7 mouse cellular contexts compared by ENCODE assay signal in the genomic region with DNA sequence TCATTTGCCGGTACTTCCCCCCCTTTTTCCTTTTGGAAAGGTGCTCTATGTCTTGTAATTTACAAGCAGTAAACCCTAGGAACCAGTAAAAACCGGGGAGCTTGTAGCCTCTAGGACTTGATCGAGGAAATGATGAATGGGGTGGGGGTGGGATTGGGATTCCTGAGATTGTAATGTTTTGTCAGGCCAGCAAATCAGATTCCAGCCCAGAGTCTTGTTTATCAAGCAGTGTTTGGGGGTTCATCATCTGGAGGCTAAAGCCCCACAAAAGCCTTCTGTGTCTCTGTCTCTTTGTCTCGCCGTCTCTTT. TPM values are rescaled to one million over a fixed set of nuclear protein-coding genes. Genes with fewer than 3 reads are reported as not detected.
DNase-seq lines count a peak whose midpoint lies in the region; ATAC-seq lines count a peak whose summit lies in the region.

No protein-coding gene starts in this region.

- WGBS in neural tube, embryonic 11.5 days = 3% methylated on average over 5 of the region's 5 CpGs
- 7% methylated on average over 5 of the region's 5 CpGs for WGBS in embryonic facial prominence, embryonic 12.5 days
- WGBS in limb, embryonic 10.5 days = 5% methylated on average over 5 of the region's 5 CpGs
- WGBS in stomach, embryonic 15.5 days = 2% methylated on average over 5 of the region's 5 CpGs

- peak; percentile 36 for ATAC-seq in neural tube, embryonic 11.5 days (ENCODE audit: insufficient read depth, low FRiP score, low TSS enrichment)
- ATAC-seq in embryonic facial prominence, embryonic 12.5 days (ENCODE audit: insufficient number of reproducible peaks, insufficient read depth, low FRiP score, low TSS enrichment) = no peak
- ATAC-seq in stomach, embryonic 15.5 days (ENCODE audit: insufficient read depth, low FRiP score, low read depth) = no peak

- peak overlapping the region; percentile 63 for H3K4me2 ChIP-seq in neural tube, embryonic 11.5 days (ENCODE audit: low read depth)
- H3K4me2 ChIP-seq in embryonic facial prominence, embryonic 12.5 days (replicated peaks) = peak overlapping the region; percentile 66
- H3K4me2 ChIP-seq in stomach, embryonic 15.5 days = peak overlapping the region; percentile 80

- H3K4me3 ChIP-seq in neural tube, embryonic 11.5 days (ENCODE audit: low read depth, low read length) = peak overlapping the region; percentile 91
- peak overlapping the region; percentile 90 for H3K4me3 ChIP-seq in embryonic facial prominence, embryonic 12.5 days
- peak overlapping the region; percentile 93 for H3K4me3 ChIP-seq in limb, embryonic 10.5 days
- peak overlapping the region; percentile 84 for H3K4me3 ChIP-seq in stomach, embryonic 15.5 days (replicated peaks)

- H3K4me1 ChIP-seq in neural tube, embryonic 11.5 days (ENCODE audit: control insufficient read depth, insufficient read depth, low read length) = no peaks in the 10 kb centered on the region
- H3K4me1 ChIP-seq in embryonic facial prominence, embryonic 12.5 days = peaks cover 10% of the 10 kb centered on the region; the same call in 1 of the 2 replicates
- peaks cover 6% of the 10 kb centered on the region for H3K4me1 ChIP-seq in limb, embryonic 10.5 days
- peaks cover 9% of the 10 kb centered on the region for H3K4me1 ChIP-seq in stomach, embryonic 15.5 days

- DNase-seq in neural tube, embryonic 11.5 days (ENCODE audit: low spot score) = peak; percentile 42
- DNase-seq in neural tube, embryonic 10.5 days (ENCODE audit: extremely low spot score, low spot score) = no peak
- DNase-seq in limb, embryonic 10.5 days (ENCODE audit: low spot score) = peak; percentile 49
- no peak for DNase-seq in ovary, adult 18-20 months (ENCODE audit: low spot score)
- DNase-seq in frontal cortex, postnatal 25 days (ENCODE audit: low spot score in 2 of 2) = no peak

- H3K27ac ChIP-seq in neural tube, embryonic 11.5 days (ENCODE audit: low read depth, low read length) = no peak overlapping the region
- H3K27ac ChIP-seq in embryonic facial prominence, embryonic 12.5 days = 0 out of 2 replicates have a peak overlapping the region, but pooled peaks have one; percentile 36
- peak overlapping the region; percentile 88 for H3K27ac ChIP-seq in limb, embryonic 10.5 days
- 0 out of 2 replicates have a peak overlapping the region, but pooled peaks have one; percentile 52 for H3K27ac ChIP-seq in stomach, embryonic 15.5 days

- H3K9ac ChIP-seq in neural tube, embryonic 11.5 days (ENCODE audit: low read length) = peak overlapping the region; percentile 78
- peak overlapping the region; percentile 77 for H3K9ac ChIP-seq in embryonic facial prominence, embryonic 12.5 days
- H3K9ac ChIP-seq in stomach, embryonic 15.5 days = peak overlapping the region; percentile 79

- H3K36me3 ChIP-seq in neural tube, embryonic 11.5 days (ENCODE audit: control insufficient read depth, insufficient read depth, low read length) = no peaks in the 10 kb centered on the region
- no peaks in the 10 kb centered on the region for H3K36me3 ChIP-seq in embryonic facial prominence, embryonic 12.5 days
- no peaks in the 10 kb centered on the region for H3K36me3 ChIP-seq in limb, embryonic 10.5 days
- H3K36me3 ChIP-seq in stomach, embryonic 15.5 days = no peaks in the 10 kb centered on the region

- H3K9me3 ChIP-seq in neural tube, embryonic 11.5 days (ENCODE audit: control insufficient read depth, low read length) = no peaks in the 10 kb centered on the region
- H3K9me3 ChIP-seq in embryonic facial prominence, embryonic 12.5 days = no peaks in the 10 kb centered on the region
- H3K9me3 ChIP-seq in limb, embryonic 10.5 days (replicated peaks) = no peaks in the 10 kb centered on the region
- H3K9me3 ChIP-seq in stomach, embryonic 15.5 days = no peaks in the 10 kb centered on the region

- no peaks in the 10 kb centered on the region for H3K27me3 ChIP-seq in neural tube, embryonic 11.5 days (ENCODE audit: control insufficient read depth, insufficient read depth, low read length)
- no peaks in the 10 kb centered on the region for H3K27me3 ChIP-seq in embryonic facial prominence, embryonic 12.5 days
- H3K27me3 ChIP-seq in limb, embryonic 10.5 days (ENCODE audit: low read depth, poor library complexity, severe bottlenecking) = no peaks in the 10 kb centered on the region
- H3K27me3 ChIP-seq in stomach, embryonic 15.5 days (replicated peaks) = no peaks in the 10 kb centered on the region

RNA-seq across cellular contexts. Expression of gene Pxk, which starts 0.6 kb away (rescaled TPM):
- polyA plus RNA-seq in neural tube, embryonic 11.5 days (2014; fragmentation: Nextera tagmentation; extraction: Ambion mirVana) = 35.5 and 36.0 TPM in 2 replicates
- 30.0 and 30.3 TPM in 2 replicates for polyA plus RNA-seq in embryonic facial prominence, embryonic 12.5 days (2016; fragmentation: Nextera tagmentation; extraction: Ambion mirVana)
- 15.7 and 21.7 TPM in 2 replicates for polyA plus RNA-seq in limb, embryonic 10.5 days (2016; fragmentation: Nextera tagmentation; extraction: Ambion mirVana)
- polyA plus RNA-seq in stomach, embryonic 15.5 days (2015; fragmentation: Nextera tagmentation; extraction: Ambion mirVana) = 39.0 and 39.6 TPM in 2 replicates

RNA-seq across cellular contexts. Expression of gene Rpp14, which starts 18.5 kb away (rescaled TPM):
- polyA plus RNA-seq in neural tube, embryonic 11.5 days (2014; fragmentation: Nextera tagmentation; extraction: Ambion mirVana) = 52.8 and 55.1 TPM in 2 replicates
- 55.5 and 56.4 TPM in 2 replicates for polyA plus RNA-seq in embryonic facial prominence, embryonic 12.5 days (2016; fragmentation: Nextera tagmentation; extraction: Ambion mirVana)
- 51.3 and 53.6 TPM in 2 replicates for polyA plus RNA-seq in limb, embryonic 10.5 days (2016; fragmentation: Nextera tagmentation; extraction: Ambion mirVana)
- 48.8 and 52.3 TPM in 2 replicates for polyA plus RNA-seq in stomach, embryonic 15.5 days (2015; fragmentation: Nextera tagmentation; extraction: Ambion mirVana)

Comparison
In these comparisons a context has a peak if more than half of its experiments do, and no peak if none do; other contexts are left out.
1. DNase-seq: peak in neural tube, embryonic 11.5 days (single experiment) and limb, embryonic 10.5 days (single experiment); none in neural tube, embryonic 10.5 days (single experiment), ovary, adult 18-20 months (single experiment) and frontal cortex, postnatal 25 days (0 of 2).
2. Peak in every context shown above with its lines, with median percentiles within 50 percentile points of each other: H3K4me2 ChIP-seq, H3K4me3 ChIP-seq and H3K9ac ChIP-seq.